Mouse (Mus musculus): ENCODE measurements around the gene Zmiz2. TPM values are rescaled to one million over a fixed set of nuclear protein-coding genes. Genes with fewer than 3 reads are reported as not detected.
"Not testable (repeated sequence)": the region's sequence is repeated elsewhere in the genome, so short reads cannot be mapped to it uniquely, and the experiment has no call there.

The Zmiz2 gene
- 10 to 100 TPM; 49.1 to 51.0 TPM for total RNA-seq (2021)
- long read RNA-seq, experiment 1, partial matches to known transcripts: 24 of 26 reads
- long read RNA-seq, experiment 1, other reads (novel, unspliced or antisense): 2 of 26 reads
- long read RNA-seq, experiment 2, full-length matches to known transcripts: 1 of 9 reads
- long read RNA-seq, experiment 2, partial matches to known transcripts: 7 of 9 reads
- long read RNA-seq, experiment 2, other reads (novel, unspliced or antisense): 1 of 9 reads

DNA sequence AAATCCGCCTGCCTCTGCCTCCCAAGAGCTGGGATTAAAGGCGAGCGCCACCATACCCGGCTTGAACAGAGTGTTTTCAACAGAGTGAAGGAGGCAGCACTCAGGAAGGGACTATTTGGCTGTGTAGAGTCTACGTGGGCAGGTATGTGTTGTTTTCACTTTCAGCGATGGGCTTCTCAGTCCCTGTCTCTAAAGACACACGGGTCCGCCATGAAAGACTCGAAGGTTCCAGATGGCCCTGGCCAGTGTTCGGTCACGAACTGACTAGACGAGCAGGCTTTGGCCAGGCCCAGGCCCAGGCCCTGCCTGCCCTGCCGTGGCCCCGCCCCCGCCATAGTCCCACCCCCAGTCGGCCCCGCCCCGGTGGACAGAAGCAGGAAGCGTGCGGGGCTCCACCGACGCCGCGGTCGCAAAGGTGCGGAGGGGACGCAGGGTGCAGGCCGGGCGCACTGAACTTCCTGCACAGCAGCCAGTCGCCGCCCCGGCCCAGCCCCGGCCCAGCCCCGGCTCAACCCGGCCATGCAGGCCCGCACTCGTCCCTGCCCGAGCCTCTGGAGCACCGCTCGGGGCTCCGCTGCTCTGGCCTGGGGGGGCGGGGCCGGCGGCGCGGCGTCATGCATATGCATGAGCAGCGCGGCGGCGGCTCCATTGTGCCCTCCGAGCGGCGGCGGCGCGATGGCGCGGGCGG, at the start of gene Zmiz2:
Gene Zmiz2, plus strand, starts transcription at position 349 of the 688 bp plus-strand sequence.
- DNase-seq: peak; percentile 97 to 99

GRCm38 (mm10) chr11:6345956-6346355, 42.9 kb upstream of the Zmiz2 start:
- no peak for DNase-seq

- DNase-seq: no peak
Measured at GRCm38 (mm10) chr11:6346966-6347365, 41.9 kb upstream of the Zmiz2 start.

GRCm38 (mm10) chr11:6348681-6349200, 40.1 kb upstream of the Zmiz2 start:
- peak; percentile 19 to 21 for DNase-seq

DNA sequence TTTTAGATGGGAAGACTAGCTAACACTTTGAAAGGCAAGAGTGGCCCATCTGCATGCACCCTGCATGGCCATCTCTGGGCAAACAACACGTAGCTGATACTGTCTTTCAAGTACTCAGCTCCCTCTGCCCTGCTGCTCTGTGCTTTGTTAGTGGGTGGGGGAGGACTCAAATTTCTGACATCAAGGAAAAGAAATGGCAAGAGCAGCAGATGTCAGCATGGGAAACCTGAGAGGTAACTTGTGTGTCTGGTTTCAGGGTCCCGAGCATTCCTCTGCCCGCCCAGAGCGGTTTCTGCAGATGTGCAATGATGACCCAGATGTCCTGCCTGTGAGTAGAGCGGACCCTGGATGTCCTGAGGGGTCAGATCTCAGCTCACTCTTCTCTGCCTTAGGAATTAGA, 39.3 kb upstream of the Zmiz2 start:
- DNase-seq: no peak

DNA sequence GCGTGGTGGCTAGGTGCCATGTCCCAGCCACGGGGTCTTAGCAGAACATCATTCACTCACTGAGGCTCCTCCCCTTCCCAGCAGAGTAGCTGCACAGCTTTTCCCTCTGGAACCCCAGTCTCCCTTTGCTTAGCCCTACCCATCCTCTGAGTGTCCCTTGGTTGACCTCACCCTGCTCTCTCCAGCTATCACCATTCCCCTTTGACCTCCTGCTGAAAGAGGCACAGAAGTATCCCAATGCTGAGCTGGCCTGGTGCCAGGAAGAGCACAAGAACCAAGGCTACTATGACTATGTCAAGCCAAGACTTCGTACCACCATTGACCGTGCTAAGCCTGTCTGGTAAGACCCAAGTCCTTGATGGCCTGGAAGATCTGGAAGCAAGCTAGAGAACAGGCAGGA, 33.8 kb upstream of the Zmiz2 start:
- peak; percentile 30 for DNase-seq

GRCm38 (mm10) chr11:6364581-6365275, 24.1 kb upstream of the Zmiz2 start:
- no peak for DNase-seq

GRCm38 (mm10) chr11:6365885-6366284, 23.0 kb upstream of the Zmiz2 start:
- peak; percentile 77 to 87 for DNase-seq

DNA sequence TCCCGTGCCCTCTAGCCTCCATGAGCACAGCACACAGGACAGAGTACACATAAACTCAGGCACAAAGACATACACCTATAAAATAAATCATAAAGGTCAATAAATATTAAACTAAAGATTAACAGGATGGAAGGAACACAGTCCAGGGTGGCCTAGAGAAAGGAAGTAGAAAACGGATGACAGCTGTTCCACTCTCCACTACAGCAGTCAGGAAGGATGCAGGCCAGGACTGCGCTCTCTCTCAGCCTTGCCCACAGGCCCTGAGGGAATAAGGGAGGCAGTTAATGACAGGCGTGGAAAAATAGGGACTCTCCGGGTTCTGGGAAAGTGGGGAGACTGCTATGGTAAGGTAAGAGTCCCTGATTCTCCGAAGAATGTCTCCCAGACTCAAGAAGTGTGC, 22.4 kb upstream of the Zmiz2 start:
- DNase-seq: no peak

GRCm38 (mm10) chr11:6367156-6367555, 21.7 kb upstream of the Zmiz2 start:
- DNase-seq: no peak

DNA sequence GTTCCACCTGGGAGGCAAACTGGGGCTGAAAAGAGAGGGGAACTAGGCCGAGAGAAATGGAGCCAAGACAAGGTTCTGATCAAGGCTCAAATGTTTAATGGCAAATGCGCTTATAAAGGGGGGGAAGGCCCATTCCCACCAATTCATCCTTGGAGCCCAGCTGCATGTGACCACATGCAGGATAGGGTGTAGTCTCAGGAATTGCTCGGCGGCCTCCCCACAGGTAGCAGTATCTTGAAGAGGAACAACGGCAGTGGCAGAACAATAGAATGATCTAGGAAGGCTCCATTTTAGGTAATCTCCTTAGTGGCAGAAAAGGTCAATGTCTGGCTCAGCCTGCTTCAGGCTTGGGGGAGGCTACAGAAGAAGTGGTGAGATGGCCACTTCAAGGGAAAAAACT, 20.9 kb upstream of the Zmiz2 start:
- not testable (repeated sequence) for DNase-seq

DNA sequence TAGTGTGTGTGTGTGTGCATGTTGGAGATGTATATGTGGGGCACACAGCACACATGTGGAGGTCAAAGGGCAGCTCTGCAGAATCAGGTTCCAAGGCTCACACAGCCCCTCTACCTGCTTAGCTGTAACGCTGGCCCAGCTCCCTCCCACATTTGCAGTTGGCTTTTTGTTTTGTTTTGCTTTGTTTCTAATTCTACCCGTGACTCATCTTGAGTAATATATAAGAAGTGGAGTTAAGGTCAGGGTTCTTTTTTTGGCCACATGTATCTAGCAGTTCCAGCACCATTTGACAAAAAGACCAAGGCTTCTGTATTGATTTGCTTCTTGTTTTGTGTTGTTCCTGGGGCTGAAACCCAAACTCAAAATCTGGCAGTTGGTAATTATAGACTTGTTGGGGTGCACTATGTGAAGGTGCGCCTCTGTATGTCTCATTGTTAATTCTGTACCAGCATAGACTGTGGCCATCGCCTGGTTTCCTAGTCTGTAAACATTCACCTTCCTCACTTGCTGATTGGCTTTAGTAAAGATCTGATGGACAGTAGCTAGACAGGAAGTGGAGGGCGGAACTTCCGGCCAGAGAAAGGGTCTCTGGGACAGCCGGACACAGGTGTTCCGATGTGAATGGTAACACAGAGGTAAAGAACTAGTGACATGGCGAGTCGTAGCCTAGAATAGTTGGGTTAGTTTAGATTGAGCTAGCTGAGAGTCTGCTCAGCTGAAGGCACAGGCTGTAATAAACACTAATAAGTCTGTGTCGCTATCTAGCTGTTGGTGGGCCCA, 17.3 kb upstream of the Zmiz2 start:
- peak in 1 of 2 experiments; percentile 18 for DNase-seq

DNA sequence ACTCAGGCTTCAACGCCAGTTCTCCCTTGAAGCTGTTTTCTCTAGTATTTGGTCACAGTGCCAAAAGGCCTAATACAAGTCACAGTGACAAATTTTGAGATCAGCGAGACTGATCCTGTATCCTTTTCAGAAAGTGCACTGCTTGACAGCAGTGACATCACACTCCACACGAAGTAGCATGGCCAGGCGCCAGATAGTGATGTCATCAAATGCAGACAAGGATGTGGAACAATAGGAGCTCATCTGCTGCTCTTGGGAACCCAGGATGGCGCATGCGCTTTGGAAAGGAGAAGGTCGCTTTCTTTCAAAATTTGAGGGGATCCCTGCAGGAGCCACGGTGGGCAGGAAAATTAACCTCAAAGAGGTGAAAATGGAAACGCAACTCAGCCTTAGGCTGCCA, 16.1 kb upstream of the Zmiz2 start:
- DNase-seq: no peak

DNA sequence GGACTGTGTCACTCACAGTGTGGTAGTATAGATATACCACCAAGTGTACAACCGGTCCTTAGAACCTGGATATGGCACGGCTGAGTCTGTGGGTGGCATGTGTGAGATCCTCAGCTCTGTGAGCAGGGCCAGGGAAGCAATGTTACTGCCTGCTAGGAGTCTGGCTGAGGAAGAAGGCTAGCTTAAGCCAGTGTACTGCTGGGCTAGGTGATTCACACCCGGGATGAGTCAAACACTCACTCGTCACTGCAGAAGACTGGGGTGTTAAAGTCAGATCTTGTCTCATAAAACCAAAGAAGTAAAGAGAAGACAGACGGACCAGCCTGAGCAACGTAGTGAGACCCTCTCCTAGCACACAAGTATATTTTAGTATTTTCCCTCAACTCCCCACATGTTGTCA, 8.0 kb upstream of the Zmiz2 start:
- peak; percentile 60 to 65 for DNase-seq

GRCm38 (mm10) chr11:6388126-6388725, 648 bp upstream of the Zmiz2 start:
- DNase-seq: no peak

- DNase-seq: peak; percentile 28 to 37
Measured at GRCm38 (mm10) chr11:6389483-6389921, 628 bp downstream of the Zmiz2 start.

GRCm38 (mm10) chr11:6390376-6391053, 1.6 kb downstream of the Zmiz2 start:
- no peak for DNase-seq

DNA sequence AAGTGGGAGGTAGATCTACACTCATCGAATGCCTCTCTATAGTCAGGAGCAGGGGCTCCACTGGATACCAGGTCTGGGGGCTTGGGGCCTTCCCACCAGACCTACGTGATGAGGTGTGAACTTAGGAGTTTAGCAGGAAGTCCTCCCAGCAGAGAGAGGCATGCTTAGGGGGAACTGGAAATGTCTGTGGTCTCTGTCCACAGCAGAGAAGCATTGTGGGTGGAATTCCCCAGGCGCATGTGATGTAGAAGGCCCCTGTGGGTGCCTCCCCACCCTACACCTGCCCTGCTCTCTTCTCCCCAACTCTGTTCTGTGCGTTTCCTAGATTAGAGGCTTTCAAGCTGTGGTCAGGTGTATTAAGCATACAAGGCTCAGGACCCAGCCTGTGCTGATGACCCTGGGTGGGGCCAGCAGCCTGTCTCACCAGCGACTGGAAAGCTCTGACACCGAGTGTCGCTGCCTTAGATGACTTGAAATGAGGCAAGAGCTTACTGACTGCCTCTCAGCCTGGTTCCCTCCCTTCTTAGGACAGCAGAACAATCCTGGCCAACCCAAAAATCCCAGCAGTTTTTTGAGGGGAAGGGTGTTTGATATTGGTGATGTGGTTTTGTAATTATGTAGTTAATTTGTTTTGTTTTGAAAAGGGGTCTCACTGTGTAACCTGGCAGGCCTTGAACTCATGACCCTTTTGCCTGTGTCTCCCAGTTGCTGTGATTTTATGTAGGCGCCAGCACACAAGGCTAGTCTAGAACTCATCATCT, 2.8 kb downstream of the Zmiz2 start:
- DNase-seq: no peak

- no peak for DNase-seq
Measured at GRCm38 (mm10) chr11:6392857-6393256, 4.0 kb downstream of the Zmiz2 start.

GRCm38 (mm10) chr11:6393866-6394265, 5.0 kb downstream of the Zmiz2 start:
- DNase-seq: no peak
